Mouse (Mus musculus) midbrain, embryonic 13.5 days (tissue): ENCODE results near the gene Sema5a. TPM values are rescaled to one million over a fixed set of nuclear protein-coding genes. Genes with fewer than 3 reads are reported as not detected.

ENCODE experiments used
- ATAC-seq: fragments of 200-750 bp; cut with Nextera tagmentation; 2 replicates; pipeline ENCODE4 v1.8.0; 2017; ENCODE audit warnings: mild to moderate bottlenecking, moderate TSS enrichment, moderate library complexity
- H3K27ac ChIP-seq: fragments of 300-500 bp; sonication (generic); 2 replicates; pipeline ENCODE4 v1.5.1; 2015; ENCODE audit warnings: inconsistent platforms, mild to moderate bottlenecking, moderate library complexity
- H3K27me3 ChIP-seq: fragments of 300-500 bp; sonication (generic); 2 replicates; pipeline ENCODE4 v1.6.1; 2015; ENCODE audit warnings: mild to moderate bottlenecking, inconsistent platforms
- H3K36me3 ChIP-seq: fragments of 300-500 bp; sonication (generic); 2 replicates; pipeline ENCODE4 v1.6.1; 2015; ENCODE audit warnings: mild to moderate bottlenecking, inconsistent platforms
- H3K4me1 ChIP-seq: fragments of 300-500 bp; sonication (generic); replicated peaks from 2 replicates; pipeline ENCODE4 v1.6.1; 2015; ENCODE audit warnings: inconsistent platforms
- H3K4me2 ChIP-seq: fragments of 300-500 bp; sonication (generic); replicated peaks from 2 replicates; pipeline ENCODE4 v1.6.1; 2015; ENCODE audit warnings: moderate library complexity, mild to moderate bottlenecking, inconsistent platforms
- H3K4me3 ChIP-seq: fragments of 300-500 bp; sonication (generic); replicated peaks from 2 replicates; pipeline ENCODE4 v1.5.1; 2015; ENCODE audit warnings: mild to moderate bottlenecking, inconsistent platforms
- H3K9ac ChIP-seq: fragments of 300-500 bp; sonication (generic); replicated peaks from 2 replicates; pipeline ENCODE4 v1.6.1; 2015; ENCODE audit warnings: mild to moderate bottlenecking, inconsistent platforms
- H3K9me3 ChIP-seq: fragments of 300-500 bp; sonication (generic); 2 replicates; pipeline ENCODE4 v1.6.1; 2016; ENCODE audit warnings: mild to moderate bottlenecking, inconsistent platforms
- WGBS: fragments of 180-500 bp; shearing (Covaris S2); methylation state at CpG from one replicate; pipeline ENCODE4 v1.1.7; 2015; 5-methylcytosine and 5-hydroxymethylcytosine counted together
- polyA plus RNA-seq: library from polyadenylated mRNA; unstranded; fragments of >200 nt; fragmentation: Nextera tagmentation; extraction: Ambion mirVana; gene quantifications from 2 replicates; pipeline ENCODE4 v1.2.1, GENCODE M21; 2015

Sema5a gene
- polyA plus RNA-seq, 1 experiment from 2014 or later = 5.4 TPM

DNA sequence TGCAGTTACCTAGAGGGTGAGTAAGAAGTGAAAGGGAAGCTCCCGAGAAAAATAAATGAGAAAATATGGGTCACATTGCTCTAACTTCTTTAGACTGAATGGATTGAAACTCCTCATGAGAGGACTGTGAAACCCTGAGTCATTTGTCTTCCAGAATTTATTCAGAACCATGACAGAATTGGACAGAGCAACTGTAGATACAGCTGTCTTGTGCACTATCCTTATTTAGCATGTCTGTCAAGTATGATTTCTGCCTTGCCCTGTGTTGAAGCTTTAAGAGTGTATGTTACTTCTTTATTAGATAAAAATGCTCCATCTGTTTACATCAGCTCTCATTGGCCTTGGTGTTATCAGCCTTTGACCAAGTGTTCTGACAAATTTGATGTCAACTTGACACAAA, 243.4 kb downstream of the Sema5a start:
- Histone ChIP-seq H3K36me3 (no peaks in the 10 kb centered on the region), H3K4me2 (no peak overlapping the region), H3K4me1 (no peaks in the 10 kb centered on the region), H3K9ac (no peak overlapping the region), H3K27ac (no peak overlapping the region), H3K4me3 (no peak overlapping the region), H3K27me3 (no peaks in the 10 kb centered on the region), H3K9me3 (no peaks in the 10 kb centered on the region)
- 68% methylated on average over 1 of the region's 1 CpGs for WGBS
- ATAC-seq = no peak

DNA sequence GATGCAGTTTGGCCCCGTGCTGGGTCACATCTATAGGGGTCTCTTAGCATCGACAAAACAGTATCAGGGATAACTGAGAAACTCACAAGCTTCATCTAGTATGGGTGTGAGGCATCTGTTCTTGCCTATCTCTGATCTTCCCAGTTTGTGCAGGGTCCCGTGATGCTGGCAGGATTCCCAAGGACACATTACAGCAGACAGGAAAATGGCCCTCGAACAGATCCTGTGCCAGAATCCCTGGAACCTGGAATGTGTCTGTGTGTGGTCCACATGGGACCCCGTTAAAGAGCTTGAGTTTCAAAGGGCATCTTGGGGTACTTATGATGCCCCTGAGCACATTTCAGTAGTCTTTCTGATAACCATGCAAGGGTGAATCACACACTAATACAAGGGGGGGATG, 249.6 kb downstream of the Sema5a start:
- H3K36me3 ChIP-seq = no peaks in the 10 kb centered on the region
- no peaks in the 10 kb centered on the region for H3K9me3 ChIP-seq
- 91% methylated on average over 5 of the region's 5 CpGs for WGBS
- no peaks in the 10 kb centered on the region for H3K4me1 ChIP-seq
- no peaks in the 10 kb centered on the region for H3K27me3 ChIP-seq
- no peak overlapping the region for H3K9ac ChIP-seq
- no peak overlapping the region for H3K4me2 ChIP-seq
- no peak overlapping the region for H3K4me3 ChIP-seq
- no peak for ATAC-seq
- no peak overlapping the region for H3K27ac ChIP-seq

DNA sequence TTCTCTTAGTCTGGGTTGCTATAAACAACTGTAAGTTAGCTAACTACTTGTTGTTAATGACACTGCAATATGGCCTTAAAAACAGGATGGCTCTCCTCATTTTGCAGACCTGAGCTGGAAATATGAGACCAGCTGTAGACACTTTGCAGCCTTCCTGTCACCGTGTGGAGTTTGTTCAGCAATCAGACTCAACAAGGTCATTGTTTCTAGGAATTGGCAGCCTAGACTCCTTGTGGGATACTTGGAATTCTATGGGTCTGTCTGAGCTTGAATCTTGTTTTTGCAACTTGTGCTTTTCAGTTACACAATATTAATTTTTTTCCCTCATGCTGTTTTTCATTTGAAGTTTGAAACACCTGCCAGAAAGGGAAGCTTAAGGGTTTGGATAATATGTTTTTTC, 250.3 kb downstream of the Sema5a start:
- H3K9ac ChIP-seq = no peak overlapping the region
- no peaks in the 10 kb centered on the region for H3K36me3 ChIP-seq
- H3K4me2 ChIP-seq = no peak overlapping the region
- H3K4me1 ChIP-seq = no peaks in the 10 kb centered on the region
- H3K27ac ChIP-seq = no peak overlapping the region
- H3K27me3 ChIP-seq = no peaks in the 10 kb centered on the region
- no peaks in the 10 kb centered on the region for H3K9me3 ChIP-seq
- ATAC-seq = no peak
- H3K4me3 ChIP-seq = no peak overlapping the region
- 69% methylated on average over 1 of the region's 1 CpGs for WGBS

DNA sequence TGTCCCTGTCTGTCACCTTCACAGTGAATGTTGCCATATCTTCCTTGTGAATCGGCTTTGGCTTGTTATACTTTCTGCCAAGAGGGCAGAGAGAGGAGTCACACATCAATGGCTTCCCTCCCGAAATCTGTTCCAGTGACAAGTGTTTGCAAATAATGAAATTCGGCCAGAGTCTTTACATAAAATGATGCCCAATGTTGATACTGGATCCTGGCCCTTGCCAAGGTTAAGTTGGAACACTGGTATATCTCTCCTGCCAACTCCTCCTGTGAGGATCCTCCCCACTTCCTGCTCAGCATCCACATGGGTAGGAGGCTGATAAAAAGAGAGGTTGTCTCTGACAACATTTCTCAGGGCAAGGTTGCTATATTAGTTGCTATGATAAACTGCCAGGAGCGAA, 252.3 kb downstream of the Sema5a start:
- 87% methylated on average over 4 of the region's 4 CpGs for WGBS
- ATAC-seq = no peak

GRCm38 (mm10) chr15:32505941-32506340, 261.3 kb downstream of the Sema5a start:
- Histone ChIP-seq H3K36me3 (no peaks in the 10 kb centered on the region), H3K4me1 (no peaks in the 10 kb centered on the region), H3K4me2 (no peak overlapping the region), H3K27ac (no peak overlapping the region), H3K27me3 (no peaks in the 10 kb centered on the region), H3K9me3 (no peaks in the 10 kb centered on the region), H3K9ac (no peak overlapping the region), H3K4me3 (no peak overlapping the region)
- no peak for ATAC-seq
- 95% methylated on average over 2 of the region's 2 CpGs for WGBS

More for the DNA sequence above, 252.3 kb downstream of the Sema5a start:
- Histone ChIP-seq H3K4me1 (no peaks in the 10 kb centered on the region), H3K27ac (no peak overlapping the region), H3K9ac (no peak overlapping the region), H3K27me3 (no peaks in the 10 kb centered on the region), H3K4me2 (no peak overlapping the region), H3K4me3 (no peak overlapping the region), H3K36me3 (no peaks in the 10 kb centered on the region), H3K9me3 (no peaks in the 10 kb centered on the region)

GRCm38 (mm10) chr15:32508282-32508681, 263.7 kb downstream of the Sema5a start:
- Histone ChIP-seq H3K4me2 (no peak overlapping the region), H3K9me3 (no peaks in the 10 kb centered on the region), H3K36me3 (no peaks in the 10 kb centered on the region), H3K27ac (no peak overlapping the region), H3K4me1 (no peaks in the 10 kb centered on the region), H3K27me3 (no peaks in the 10 kb centered on the region), H3K4me3 (no peak overlapping the region), H3K9ac (no peak overlapping the region)
- ATAC-seq = no peak

- Histone ChIP-seq H3K27me3 (no peaks in the 10 kb centered on the region), H3K4me3 (no peak overlapping the region), H3K36me3 (no peaks in the 10 kb centered on the region), H3K27ac (no peak overlapping the region), H3K4me2 (no peak overlapping the region), H3K4me1 (no peaks in the 10 kb centered on the region), H3K9ac (no peak overlapping the region), H3K9me3 (no peaks in the 10 kb centered on the region)
- no peak for ATAC-seq
- 64% methylated on average over 1 of the region's 1 CpGs for WGBS
These were observed 270.3 kb downstream of the Sema5a start for GRCm38 (mm10) chr15:32514877-32515276.

DNA sequence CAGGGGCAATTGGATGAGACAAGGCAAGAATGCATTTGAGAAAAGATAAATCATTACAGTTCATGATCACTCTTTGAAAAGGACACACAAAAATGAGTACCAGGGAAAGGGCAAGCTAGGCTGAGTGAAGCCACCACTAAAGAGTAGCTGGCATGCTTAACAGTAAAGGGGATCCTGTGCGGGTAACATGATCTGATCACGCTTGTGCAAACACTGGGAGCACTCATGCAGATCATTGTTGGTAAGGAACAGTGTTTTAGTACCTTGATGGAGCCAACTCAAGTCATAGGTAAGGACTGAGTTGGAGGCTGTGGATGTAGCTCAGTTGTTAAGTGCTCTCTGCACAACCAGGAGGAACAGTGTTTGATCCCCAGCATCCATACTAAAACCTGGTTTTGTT, 273.3 kb downstream of the Sema5a start:
- no peak for ATAC-seq
- no peaks in the 10 kb centered on the region for H3K36me3 ChIP-seq
- WGBS = 76% methylated on average over 2 of the region's 2 CpGs
- no peaks in the 10 kb centered on the region for H3K27me3 ChIP-seq
- H3K4me1 ChIP-seq = no peaks in the 10 kb centered on the region
- H3K4me3 ChIP-seq = no peak overlapping the region
- no peak overlapping the region for H3K9ac ChIP-seq
- no peaks in the 10 kb centered on the region for H3K9me3 ChIP-seq
- no peak overlapping the region for H3K27ac ChIP-seq
- no peak overlapping the region for H3K4me2 ChIP-seq

DNA sequence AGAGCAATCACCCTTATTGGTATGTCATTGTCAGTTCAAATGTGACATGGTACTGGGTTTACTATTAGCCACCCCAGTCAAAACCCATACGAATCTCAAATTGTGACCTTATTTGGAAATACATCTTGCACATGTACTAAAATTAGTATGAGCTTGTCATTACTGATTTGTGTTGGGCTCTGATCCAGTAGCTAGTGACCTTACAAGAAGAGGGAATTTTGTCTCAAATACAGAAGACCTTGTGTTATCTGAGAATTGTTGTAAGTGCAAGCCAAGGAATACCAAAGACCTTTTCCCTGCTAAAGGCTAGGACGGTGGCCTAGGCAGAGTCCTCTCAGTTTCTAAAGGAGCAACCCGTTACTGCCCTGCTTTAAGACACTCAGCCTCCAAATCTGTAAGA, 287.9 kb downstream of the Sema5a start:
- no peak for ATAC-seq

DNA sequence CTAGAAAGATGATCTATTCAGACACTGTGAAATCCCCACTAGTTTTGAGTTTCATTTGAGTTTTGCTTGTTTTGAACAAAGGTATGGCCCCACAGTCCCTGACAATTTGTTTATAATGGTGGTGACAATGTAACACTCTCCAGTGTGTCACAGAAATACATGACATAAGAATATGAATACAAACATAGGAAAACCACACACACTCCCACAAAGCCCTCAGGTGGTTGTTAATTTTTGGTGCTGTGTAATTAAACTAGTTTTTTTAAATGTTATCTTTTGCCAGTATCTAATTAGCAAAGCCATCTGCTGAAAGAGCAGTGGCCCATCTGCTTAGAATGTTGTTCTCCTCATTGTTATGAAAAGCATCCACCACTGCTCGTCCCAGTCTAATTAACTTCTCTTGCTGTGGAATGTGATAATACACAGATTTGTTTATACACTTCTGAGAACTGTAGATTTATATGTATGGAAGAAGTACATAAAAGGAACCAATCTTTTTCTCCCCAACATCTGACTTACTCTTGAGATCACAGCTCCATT, 289.0 kb downstream of the Sema5a start:
- WGBS = 43% methylated on average over 1 of the region's 1 CpGs
- Histone ChIP-seq H3K27me3 (no peaks in the 10 kb centered on the region), H3K4me3 (no peak overlapping the region), H3K4me2 (no peak overlapping the region), H3K27ac (no peak overlapping the region), H3K36me3 (no peaks in the 10 kb centered on the region), H3K9me3 (no peaks in the 10 kb centered on the region), H3K4me1 (no peaks in the 10 kb centered on the region), H3K9ac (no peak overlapping the region)
- no peak for ATAC-seq

More for the DNA sequence above, 287.9 kb downstream of the Sema5a start:
- no peak overlapping the region for H3K4me2 ChIP-seq
- H3K9ac ChIP-seq = no peak overlapping the region
- H3K27ac ChIP-seq = no peak overlapping the region
- H3K4me3 ChIP-seq = no peak overlapping the region
- no peaks in the 10 kb centered on the region for H3K4me1 ChIP-seq
- 88% methylated on average over 3 of the region's 3 CpGs for WGBS
- no peaks in the 10 kb centered on the region for H3K9me3 ChIP-seq
- no peaks in the 10 kb centered on the region for H3K27me3 ChIP-seq
- no peaks in the 10 kb centered on the region for H3K36me3 ChIP-seq

- Histone ChIP-seq H3K27ac (no peak overlapping the region), H3K4me1 (no peaks in the 10 kb centered on the region), H3K9ac (no peak overlapping the region), H3K36me3 (no peaks in the 10 kb centered on the region), H3K4me3 (no peak overlapping the region), H3K9me3 (no peaks in the 10 kb centered on the region), H3K27me3 (no peaks in the 10 kb centered on the region), H3K4me2 (no peak overlapping the region)
- no peak for ATAC-seq
- WGBS = 88% methylated on average over 6 of the region's 6 CpGs
These were observed 292.3 kb downstream of the Sema5a start for GRCm38 (mm10) chr15:32536755-32537503.

DNA sequence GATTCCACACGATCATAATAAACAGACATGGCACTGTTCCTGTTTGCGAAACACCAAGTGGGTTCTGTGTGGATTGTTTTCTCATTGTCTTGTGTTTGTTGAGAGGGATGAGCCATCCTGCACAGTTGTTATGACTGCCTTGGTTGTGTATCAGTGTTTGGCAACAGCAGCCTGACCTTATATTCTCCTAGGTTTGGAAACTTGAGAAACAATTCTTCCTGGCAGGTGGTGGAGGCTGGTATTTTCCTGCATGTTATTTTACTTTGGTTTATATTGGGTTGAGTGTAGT, 292.8 kb downstream of the Sema5a start:
- no peak overlapping the region for H3K27ac ChIP-seq
- no peak overlapping the region for H3K9ac ChIP-seq
- no peaks in the 10 kb centered on the region for H3K9me3 ChIP-seq
- H3K27me3 ChIP-seq = no peaks in the 10 kb centered on the region
- H3K36me3 ChIP-seq = no peaks in the 10 kb centered on the region
- WGBS = 91% methylated on average over 2 of the region's 2 CpGs
- no peak overlapping the region for H3K4me2 ChIP-seq
- no peak overlapping the region for H3K4me3 ChIP-seq
- no peak for ATAC-seq
- no peaks in the 10 kb centered on the region for H3K4me1 ChIP-seq

- Histone ChIP-seq H3K4me2 (no peak overlapping the region), H3K36me3 (no peaks in the 10 kb centered on the region), H3K9ac (no peak overlapping the region), H3K4me1 (no peaks in the 10 kb centered on the region), H3K27me3 (no peaks in the 10 kb centered on the region), H3K9me3 (no peaks in the 10 kb centered on the region), H3K27ac (no peak overlapping the region), H3K4me3 (no peak overlapping the region)
- ATAC-seq = no peak
- 84% methylated on average over 3 of the region's 3 CpGs for WGBS
These were observed 293.5 kb downstream of the Sema5a start for GRCm38 (mm10) chr15:32538092-32538491.
